Mouse (Mus musculus): Measurements from ENCODE around the gene Gdpgp1. TPM values are rescaled to one million over a fixed set of nuclear protein-coding genes. Genes with fewer than 3 reads are reported as not detected.

Gdpgp1 gene
- polyA plus RNA-seq, 1 experiment: 3.0 TPM

- peaks cover 2% of the 10 kb centered on the region; the same call in 1 of the 2 replicates for H3K4me1 ChIP-seq (ENCODE audit: control insufficient read depth, insufficient read depth, insufficient read length)
- WGBS: 96% methylated on average over 9 of the region's 9 CpGs
Measured at GRCm38 (mm10) chr7:80220237-80220797, 12.3 kb upstream of the Gdpgp1 start.

GRCm38 (mm10) chr7:80221179-80221750 is 11.4 kb upstream of the Gdpgp1 start:
- Histone ChIP-seq H3K27ac (ENCODE audit: insufficient read depth, low read length) (no peak overlapping the region), H3K36me3 (ENCODE audit: control insufficient read depth, insufficient read depth, low read length) (peaks cover 83% of the 10 kb centered on the region), H3K4me3 (ENCODE audit: extremely low read depth, insufficient read depth, insufficient read length) (no peak overlapping the region), H3K27me3 (ENCODE audit: control insufficient read depth, insufficient read depth, low read length) (no peaks in the 10 kb centered on the region), H3K4me1 (ENCODE audit: control insufficient read depth, insufficient read depth, insufficient read length) (no peaks in the 10 kb centered on the region)
- no peak for DNase-seq (ENCODE audit: low read depth in 1 of 2, low spot score in 2 of 2)
- TF ChIP-seq POLR2A (IDR thresholded peaks at IDR 0.05; ENCODE audit: low read depth, low read length) (no peak), CTCF (IDR thresholded peaks at IDR 0.05; ENCODE audit: extremely low read depth, insufficient read depth, insufficient read length, insufficient replicate concordance) (no peak)
- WGBS: 95% methylated on average over 4 of the region's 4 CpGs

More at GRCm38 (mm10) chr7:80220237-80220797, 12.3 kb upstream of the Gdpgp1 start:
- Histone ChIP-seq H3K36me3 (ENCODE audit: control insufficient read depth, insufficient read depth, low read length) (peaks cover 84% of the 10 kb centered on the region), H3K27ac (ENCODE audit: insufficient read depth, low read length) (no peak overlapping the region), H3K27me3 (ENCODE audit: control insufficient read depth, insufficient read depth, low read length) (no peaks in the 10 kb centered on the region), H3K4me3 (ENCODE audit: extremely low read depth, insufficient read depth, insufficient read length) (no peak overlapping the region)
- TF ChIP-seq CTCF (IDR thresholded peaks at IDR 0.05; ENCODE audit: extremely low read depth, insufficient read depth, insufficient read length, insufficient replicate concordance): no peak
- DNase-seq (ENCODE audit: low read depth in 1 of 2, low spot score in 2 of 2): no peak

- no peak for DNase-seq (ENCODE audit: low read depth in 1 of 2, low spot score in 2 of 2)
- TF ChIP-seq POLR2A (IDR thresholded peaks at IDR 0.05; ENCODE audit: low read depth, low read length) (no peak), CTCF (IDR thresholded peaks at IDR 0.05; ENCODE audit: extremely low read depth, insufficient read depth, insufficient read length, insufficient replicate concordance) (no peak)
- Histone ChIP-seq H3K36me3 (ENCODE audit: control insufficient read depth, insufficient read depth, low read length) (peaks cover 43% of the 10 kb centered on the region), H3K4me3 (ENCODE audit: extremely low read depth, insufficient read depth, insufficient read length) (no peak overlapping the region), H3K27me3 (ENCODE audit: control insufficient read depth, insufficient read depth, low read length) (no peaks in the 10 kb centered on the region), H3K27ac (ENCODE audit: insufficient read depth, low read length) (no peak overlapping the region), H3K4me1 (ENCODE audit: control insufficient read depth, insufficient read depth, insufficient read length) (peaks cover 11% of the 10 kb centered on the region)
- WGBS: 91% methylated on average over 4 of the region's 4 CpGs
Measured at GRCm38 (mm10) chr7:80227065-80227464, 5.6 kb upstream of the Gdpgp1 start.

- Histone ChIP-seq H3K4me3 (ENCODE audit: extremely low read depth, insufficient read depth, insufficient read length) (no peak overlapping the region), H3K36me3 (ENCODE audit: control insufficient read depth, insufficient read depth, low read length) (peaks cover 19% of the 10 kb centered on the region), H3K4me1 (ENCODE audit: control insufficient read depth, insufficient read depth, insufficient read length) (peaks cover 11% of the 10 kb centered on the region), H3K27ac (ENCODE audit: insufficient read depth, low read length) (no peak overlapping the region; the same call in 1 of the 2 replicates), H3K27me3 (ENCODE audit: control insufficient read depth, insufficient read depth, low read length) (no peaks in the 10 kb centered on the region)
- WGBS: 17% methylated on average over 6 of the region's 6 CpGs
- TF ChIP-seq POLR2A (IDR thresholded peaks at IDR 0.05; ENCODE audit: low read depth, low read length) (no peak), CTCF (IDR thresholded peaks at IDR 0.05; ENCODE audit: extremely low read depth, insufficient read depth, insufficient read length, insufficient replicate concordance) (no peak)
- DNase-seq (ENCODE audit: low read depth in 1 of 2, low spot score in 2 of 2): peak in 1 of 2 experiments; percentile 44
Measured at GRCm38 (mm10) chr7:80230196-80230595, 2.5 kb upstream of the Gdpgp1 start.

- Histone ChIP-seq H3K4me1 (ENCODE audit: control insufficient read depth, insufficient read depth, insufficient read length) (peaks cover 11% of the 10 kb centered on the region), H3K27me3 (ENCODE audit: control insufficient read depth, insufficient read depth, low read length) (no peaks in the 10 kb centered on the region), H3K27ac (ENCODE audit: insufficient read depth, low read length) (peak overlapping the region; percentile 59), H3K36me3 (ENCODE audit: control insufficient read depth, insufficient read depth, low read length) (peaks cover 9% of the 10 kb centered on the region), H3K4me3 (ENCODE audit: extremely low read depth, insufficient read depth, insufficient read length) (peak overlapping the region; percentile 79)
- no peak for DNase-seq (ENCODE audit: low read depth in 1 of 2, low spot score in 2 of 2)
- WGBS: under 1% methylated on average over 28 of the region's 29 CpGs
- TF ChIP-seq POLR2A (IDR thresholded peaks at IDR 0.05; ENCODE audit: low read depth, low read length): no peak
Measured at GRCm38 (mm10) chr7:80231971-80232488, 635 bp upstream of the Gdpgp1 start.

- WGBS: 63% methylated on average over 9 of the region's 9 CpGs
- no peaks in the 10 kb centered on the region for H3K27me3 ChIP-seq (ENCODE audit: control insufficient read depth, insufficient read depth, low read length)
- peaks cover 11% of the 10 kb centered on the region for H3K4me1 ChIP-seq (ENCODE audit: control insufficient read depth, insufficient read depth, insufficient read length)
- TF ChIP-seq CTCF (IDR thresholded peaks at IDR 0.05; ENCODE audit: extremely low read depth, insufficient read depth, insufficient read length, insufficient replicate concordance): no peak
- no peak for TF ChIP-seq POLR2A (IDR thresholded peaks at IDR 0.05; ENCODE audit: low read depth, low read length)
- DNase-seq (ENCODE audit: low read depth in 1 of 2, low spot score in 2 of 2): no peak
- H3K4me3 ChIP-seq (ENCODE audit: extremely low read depth, insufficient read depth, insufficient read length): no peak overlapping the region
- no peak overlapping the region for H3K27ac ChIP-seq (ENCODE audit: insufficient read depth, low read length)
- H3K36me3 ChIP-seq (ENCODE audit: control insufficient read depth, insufficient read depth, low read length): peaks cover 10% of the 10 kb centered on the region
Measured at GRCm38 (mm10) chr7:80233799-80234198, 1.1 kb downstream of the Gdpgp1 start.

- 93% methylated on average over 10 of the region's 10 CpGs for WGBS
Measured at GRCm38 (mm10) chr7:80238542-80238941, 5.9 kb downstream of the Gdpgp1 start.

More at GRCm38 (mm10) chr7:80238542-80238941, 5.9 kb downstream of the Gdpgp1 start:
- no peak overlapping the region for H3K4me3 ChIP-seq (ENCODE audit: extremely low read depth, insufficient read depth, insufficient read length)
- no peak overlapping the region for H3K27ac ChIP-seq (ENCODE audit: insufficient read depth, low read length)
- TF ChIP-seq CTCF (IDR thresholded peaks at IDR 0.05; ENCODE audit: extremely low read depth, insufficient read depth, insufficient read length, insufficient replicate concordance): no peak
- TF ChIP-seq POLR2A (IDR thresholded peaks at IDR 0.05; ENCODE audit: low read depth, low read length): no peak
- no peaks in the 10 kb centered on the region for H3K27me3 ChIP-seq (ENCODE audit: control insufficient read depth, insufficient read depth, low read length)
- peaks cover 19% of the 10 kb centered on the region for H3K36me3 ChIP-seq (ENCODE audit: control insufficient read depth, insufficient read depth, low read length)
- DNase-seq (ENCODE audit: low read depth in 1 of 2, low spot score in 2 of 2): no peak
- no peaks in the 10 kb centered on the region for H3K4me1 ChIP-seq (ENCODE audit: control insufficient read depth, insufficient read depth, insufficient read length)
